In genomic region chr14:116553316-116553715, GRCm38 (mm10) we compare ENCODE assay signal across 19 mouse cellular contexts.
DNase-seq lines count a peak whose midpoint lies in the region; ATAC-seq and TF ChIP-seq lines count a peak whose summit lies in the region.
"Had no signal": no experiment of that assay in that cellular context is flagged by ENCODE, and none has a peak within 500 bp of the region (broad histone marks: within the 10 kb centered on the region; RNA-seq: fewer than 3 reads in every experiment).

No protein-coding gene starts in this region.

- no peak overlapping the region for H3K4me2 ChIP-seq in lung, embryonic 14.5 days
- H3K4me2 ChIP-seq in forebrain, embryonic 13.5 days, result no peak overlapping the region
- peak overlapping the region; percentile 37 for H3K4me2 ChIP-seq in hindbrain, embryonic 16.5 days (ENCODE audit: low read length)
- no peak overlapping the region for H3K4me2 ChIP-seq in kidney, embryonic 14.5 days (replicated peaks; ENCODE audit: low read depth, low read length)
- H3K4me2 ChIP-seq: embryonic facial prominence, embryonic 15.5 days; kidney, embryonic 15.5 days; liver, embryonic 11.5 days had no signal

- 47% methylated on average over 7 of the region's 7 CpGs for WGBS in lung, embryonic 14.5 days
- WGBS in forebrain, embryonic 13.5 days, result 24% methylated on average over 7 of the region's 7 CpGs
- WGBS in hindbrain, embryonic 16.5 days, result 21% methylated on average over 7 of the region's 7 CpGs
- 71% methylated on average over 7 of the region's 7 CpGs for WGBS in kidney, embryonic 14.5 days
- WGBS in heart, adult 2 months, result 23% methylated on average over 7 of the region's 7 CpGs

- no peaks in the 10 kb centered on the region for H3K36me3 ChIP-seq in lung, embryonic 14.5 days (ENCODE audit: insufficient read depth)
- no peaks in the 10 kb centered on the region for H3K36me3 ChIP-seq in forebrain, embryonic 13.5 days (ENCODE audit: poor library complexity, severe bottlenecking)
- H3K36me3 ChIP-seq in hindbrain, embryonic 16.5 days (ENCODE audit: control insufficient read depth, insufficient read depth, low read length), result no peaks in the 10 kb centered on the region
- no peaks in the 10 kb centered on the region for H3K36me3 ChIP-seq in kidney, embryonic 14.5 days (ENCODE audit: control insufficient read depth, insufficient read depth, low read length)
- no peaks in the 10 kb centered on the region for H3K36me3 ChIP-seq in heart, adult 2 months (ENCODE audit: control insufficient read depth, insufficient read depth, low read length)
- H3K36me3 ChIP-seq: embryonic facial prominence, embryonic 15.5 days; kidney, embryonic 15.5 days had no signal

- H3K9ac ChIP-seq in lung, embryonic 14.5 days, result no peak overlapping the region
- H3K9ac ChIP-seq in forebrain, embryonic 13.5 days, result no peak overlapping the region
- H3K9ac ChIP-seq in hindbrain, embryonic 16.5 days (ENCODE audit: low read depth, low read length), result no peak overlapping the region
- no peak overlapping the region for H3K9ac ChIP-seq in kidney, embryonic 14.5 days (ENCODE audit: low read depth, low read length)
- H3K9ac ChIP-seq in heart, adult 2 months (ENCODE audit: low read depth, low read length), result no peak overlapping the region
- H3K9ac ChIP-seq: embryonic facial prominence, embryonic 15.5 days; kidney, embryonic 15.5 days had no signal

- DNase-seq in lung, embryonic 14.5 days, result peak; percentile 24
- DNase-seq in lung, postnatal 10 days, result no peak
- DNase-seq in brain, embryonic 14.5 days (ENCODE audit: low read depth), result peak; percentile 56
- no peak for DNase-seq in adrenal gland, postnatal 4 days (ENCODE audit: low spot score in 2 of 2)
- DNase-seq in heart, adult 2 months, result no peak
- DNase-seq: cerebellum, postnatal 36 days; gastrocnemius, postnatal 10 days; heart, postnatal 10 days; layer of hippocampus, postnatal 36 days; lung, adult 2 months; right cerebral cortex, postnatal 4 days; thymus, postnatal 4 days had no signal

- TF ChIP-seq CTCF in lung, embryonic 14.5 days (IDR thresholded peaks at IDR 0.05; ENCODE audit: low read depth), result no peak
- no peak for TF ChIP-seq CTCF in brain, embryonic 14.5 days (IDR thresholded peaks at IDR 0.05; ENCODE audit: borderline replicate concordance, extremely low read depth, insufficient read depth, insufficient read length)
- TF ChIP-seq CTCF in heart, adult 2 months (IDR thresholded peaks at IDR 0.05), result no peak

- no peak for ATAC-seq in lung, embryonic 14.5 days (ENCODE audit: insufficient read depth)
- ATAC-seq in forebrain, embryonic 13.5 days, result peak; percentile 61; the same call in 1 of the 2 replicates
- no peak for ATAC-seq in hindbrain, embryonic 16.5 days
- no peak for ATAC-seq in kidney, embryonic 14.5 days (ENCODE audit: low FRiP score, low TSS enrichment)
- ATAC-seq: inflammation-experienced regulatory T-cells, adult 6 months had no signal

- H3K79me2 ChIP-seq in heart, adult 2 months (replicated peaks; ENCODE audit: control insufficient read depth, insufficient read depth, low read length), result no peaks in the 10 kb centered on the region

- intact Hi-C loops in heart, adult 2 months (cut with DNase I), result no loop called here

- TF ChIP-seq POLR2A in brain, embryonic 14.5 days (IDR thresholded peaks at IDR 0.05; ENCODE audit: borderline replicate concordance, extremely low read depth, insufficient read depth, insufficient read length, poor library complexity, severe bottlenecking), result no peak
- no peak for TF ChIP-seq POLR2A in heart, adult 2 months (IDR thresholded peaks at IDR 0.05; ENCODE audit: insufficient read depth, low read depth, low read length)

- TF ChIP-seq EP300 in heart, adult 2 months (IDR thresholded peaks at IDR 0.05; ENCODE audit: insufficient read depth, low read depth, low read length), result no peak

- H3K4me3 ChIP-seq in lung, embryonic 14.5 days (ENCODE audit: low read depth, low read length), result no peak overlapping the region
- H3K4me3 ChIP-seq in forebrain, embryonic 13.5 days, result no peak overlapping the region
- H3K4me3 ChIP-seq in hindbrain, embryonic 16.5 days (ENCODE audit: low read length), result no peak overlapping the region
- H3K4me3 ChIP-seq in kidney, embryonic 14.5 days (ENCODE audit: low read length), result no peak overlapping the region
- H3K4me3 ChIP-seq in heart, adult 2 months, result no peak overlapping the region
- H3K4me3 ChIP-seq: embryonic facial prominence, embryonic 15.5 days; kidney, embryonic 15.5 days had no signal

- H3K4me1 ChIP-seq in lung, embryonic 14.5 days (ENCODE audit: insufficient read depth), result no peaks in the 10 kb centered on the region
- H3K4me1 ChIP-seq in forebrain, embryonic 13.5 days, result peaks cover 4% of the 10 kb centered on the region; the same call in 1 of the 2 replicates
- H3K4me1 ChIP-seq in hindbrain, embryonic 16.5 days (ENCODE audit: control insufficient read depth, insufficient read depth, low read depth, low read length), result no peaks in the 10 kb centered on the region
- 0 out of 2 replicates have a peak, but pooled peaks cover 3% of the 10 kb centered on the region for H3K4me1 ChIP-seq in kidney, embryonic 14.5 days (ENCODE audit: control insufficient read depth, insufficient read depth, low read length)
- no peaks in the 10 kb centered on the region for H3K4me1 ChIP-seq in heart, adult 2 months (ENCODE audit: control insufficient read depth, insufficient read depth, low read length)
- H3K4me1 ChIP-seq: embryonic facial prominence, embryonic 15.5 days; kidney, embryonic 15.5 days had no signal

- H3K9me3 ChIP-seq in lung, embryonic 14.5 days (ENCODE audit: low read depth, low read length), result no peaks in the 10 kb centered on the region
- no peaks in the 10 kb centered on the region for H3K9me3 ChIP-seq in forebrain, embryonic 13.5 days (replicated peaks)
- H3K9me3 ChIP-seq in hindbrain, embryonic 16.5 days (ENCODE audit: control insufficient read depth, low read length), result no peaks in the 10 kb centered on the region
- H3K9me3 ChIP-seq in kidney, embryonic 14.5 days (ENCODE audit: control insufficient read depth, low read length), result no peaks in the 10 kb centered on the region
- H3K9me3 ChIP-seq: embryonic facial prominence, embryonic 15.5 days; kidney, embryonic 15.5 days had no signal

- no peak overlapping the region for H3K27ac ChIP-seq in lung, embryonic 14.5 days (ENCODE audit: low read depth)
- H3K27ac ChIP-seq in forebrain, embryonic 13.5 days, result no peak overlapping the region
- no peak overlapping the region for H3K27ac ChIP-seq in hindbrain, embryonic 16.5 days (ENCODE audit: low read depth, low read length)
- H3K27ac ChIP-seq in kidney, embryonic 14.5 days (ENCODE audit: low read depth, low read length), result no peak overlapping the region
- H3K27ac ChIP-seq in heart, adult 2 months, result no peak overlapping the region
- H3K27ac ChIP-seq: embryonic facial prominence, embryonic 15.5 days; kidney, embryonic 15.5 days had no signal

- H3K27me3 ChIP-seq in lung, embryonic 14.5 days (ENCODE audit: insufficient read depth, low read length), result no peaks in the 10 kb centered on the region
- H3K27me3 ChIP-seq in forebrain, embryonic 13.5 days, result no peaks in the 10 kb centered on the region
- H3K27me3 ChIP-seq in hindbrain, embryonic 16.5 days (replicated peaks; ENCODE audit: control insufficient read depth, insufficient read depth, low read length), result no peaks in the 10 kb centered on the region
- H3K27me3 ChIP-seq in kidney, embryonic 14.5 days (ENCODE audit: control insufficient read depth, insufficient read depth, low read length), result no peaks in the 10 kb centered on the region
- H3K27me3 ChIP-seq in heart, adult 2 months (ENCODE audit: control insufficient read depth, insufficient read depth, low read length), result no peaks in the 10 kb centered on the region
- H3K27me3 ChIP-seq: embryonic facial prominence, embryonic 15.5 days; kidney, embryonic 15.5 days had no signal

Comparison
In these comparisons a context has a peak if more than half of its experiments do, and no peak if none do; other contexts are left out.
1. DNase-seq: peak in lung, embryonic 14.5 days (single experiment) and brain, embryonic 14.5 days (single experiment); none in lung, postnatal 10 days (single experiment), adrenal gland, postnatal 4 days (0 of 2) and heart, adult 2 months (0 of 2).